In the genomic region with DNA sequence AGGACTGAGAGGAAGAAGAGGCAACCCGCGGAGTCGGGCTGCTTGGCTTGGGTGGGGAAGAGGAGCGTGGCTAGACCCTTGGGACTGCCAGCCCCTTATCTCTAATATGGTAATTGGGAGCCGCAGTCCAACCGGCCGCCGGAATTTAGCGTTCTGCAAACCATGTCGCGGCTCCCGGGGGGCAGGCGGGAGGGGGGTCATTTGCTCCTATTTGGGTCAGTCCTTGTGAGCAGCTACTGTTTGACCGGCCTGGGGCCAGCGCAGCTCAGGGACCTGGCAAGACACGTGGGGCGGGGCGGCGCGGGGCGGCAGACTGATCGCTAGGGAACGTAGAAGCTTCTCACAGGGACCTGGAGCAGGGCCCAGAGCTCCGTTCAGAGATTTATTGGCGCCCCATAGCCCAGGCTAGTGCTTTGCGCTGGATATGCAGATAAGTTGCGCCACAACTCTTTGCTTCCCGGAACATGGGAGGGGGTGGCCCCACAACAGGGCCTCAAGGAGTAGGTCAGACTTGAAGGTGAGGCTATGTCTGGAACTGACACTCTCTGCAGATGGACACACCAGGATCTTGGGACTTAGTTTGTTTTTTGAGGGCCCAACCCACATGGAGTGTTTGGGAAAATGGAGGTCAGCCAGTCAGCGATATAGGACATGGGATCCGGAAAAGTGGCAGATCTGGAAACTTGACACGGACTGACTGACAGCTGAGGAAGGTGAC, we compare ENCODE assay signal across 8 mouse cellular contexts. TPM values are rescaled to one million over a fixed set of nuclear protein-coding genes. Genes with fewer than 3 reads are reported as not detected.
A peak's percentile ranks its signal among the peaks of the same experiment; 100 is the strongest.
DNase-seq lines count a peak whose midpoint lies in the region; ATAC-seq and TF ChIP-seq lines count a peak whose summit lies in the region.

No protein-coding gene starts in this region.

- H3K4me1 ChIP-seq in forebrain, embryonic 11.5 days (replicated peaks; ENCODE audit: control insufficient read depth, insufficient read depth, low read length) = peaks cover 8% of the 10 kb centered on the region; the same call in 1 of the 2 replicates
- peaks cover 30% of the 10 kb centered on the region for H3K4me1 ChIP-seq in heart, postnatal 0 days (ENCODE audit: control insufficient read depth, insufficient read depth)
- H3K4me1 ChIP-seq in neural tube, embryonic 14.5 days (ENCODE audit: control insufficient read depth, insufficient read depth, low read length) = peaks cover 10% of the 10 kb centered on the region; the same call in 1 of the 2 replicates

- WGBS in forebrain, embryonic 11.5 days = 4% methylated on average over 31 of the region's 31 CpGs
- WGBS in heart, postnatal 0 days = 1% methylated on average over 31 of the region's 31 CpGs
- WGBS in neural tube, embryonic 14.5 days = 3% methylated on average over 31 of the region's 31 CpGs

- no peak for TF ChIP-seq CTCF in heart, postnatal 0 days (IDR thresholded peaks at IDR 0.05; ENCODE audit: low read depth)

- TF ChIP-seq EP300 in heart, postnatal 0 days (IDR thresholded peaks at IDR 0.05; ENCODE audit: low read depth) = 0 out of 2 replicates have a peak, but pooled peaks have one; percentile 4

- no peaks in the 10 kb centered on the region for H3K9me3 ChIP-seq in forebrain, embryonic 11.5 days (ENCODE audit: control insufficient read depth, low read length)
- no peaks in the 10 kb centered on the region for H3K9me3 ChIP-seq in heart, postnatal 0 days (replicated peaks; ENCODE audit: control insufficient read depth, low read length)
- H3K9me3 ChIP-seq in neural tube, embryonic 14.5 days (ENCODE audit: control insufficient read depth, low read length) = no peaks in the 10 kb centered on the region

- no peaks in the 10 kb centered on the region; the same call in 1 of the 2 replicates for H3K36me3 ChIP-seq in forebrain, embryonic 11.5 days (ENCODE audit: control insufficient read depth, insufficient read depth, low read length)
- 0 out of 2 replicates have a peak, but pooled peaks cover 7% of the 10 kb centered on the region for H3K36me3 ChIP-seq in heart, postnatal 0 days (replicated peaks; ENCODE audit: control insufficient read depth, insufficient read depth, low read length)
- peaks cover 8% of the 10 kb centered on the region; the same call in 1 of the 2 replicates for H3K36me3 ChIP-seq in neural tube, embryonic 14.5 days (ENCODE audit: control insufficient read depth, insufficient read depth, low read length)

- ATAC-seq in cerebellum, adult (ENCODE audit: insufficient number of reproducible peaks, low FRiP score, low TSS enrichment) = 0 out of 2 replicates have a peak, but pooled peaks have one; percentile 19
- ATAC-seq in forebrain, embryonic 11.5 days (replicated peaks; ENCODE audit: low FRiP score) = no peak; the same call in 1 of the 2 replicates
- peak; percentile 45 for ATAC-seq in heart, postnatal 0 days (ENCODE audit: insufficient read depth, low read depth)
- ATAC-seq in neural tube, embryonic 14.5 days (ENCODE audit: low read depth) = peak; percentile 54

- peak overlapping the region; percentile 60 for H3K4me3 ChIP-seq in forebrain, embryonic 11.5 days (ENCODE audit: low read depth, low read length)
- H3K4me3 ChIP-seq in heart, postnatal 0 days (ENCODE audit: low read depth, low read length) = peak overlapping the region; percentile 71
- H3K4me3 ChIP-seq in neural tube, embryonic 14.5 days (ENCODE audit: low read depth, low read length) = peak overlapping the region; percentile 43

- no peaks in the 10 kb centered on the region for H3K27me3 ChIP-seq in forebrain, embryonic 11.5 days (ENCODE audit: control insufficient read depth, insufficient read depth, low read length)
- no peaks in the 10 kb centered on the region for H3K27me3 ChIP-seq in heart, postnatal 0 days (ENCODE audit: control insufficient read depth, insufficient read depth, low read length)
- H3K27me3 ChIP-seq in neural tube, embryonic 14.5 days (ENCODE audit: control insufficient read depth, insufficient read depth, low read length) = no peaks in the 10 kb centered on the region

- H3K27ac ChIP-seq in forebrain, embryonic 11.5 days (ENCODE audit: low read depth, low read length) = peak overlapping the region; percentile 97
- H3K27ac ChIP-seq in heart, postnatal 0 days (ENCODE audit: low read depth) = peak overlapping the region; percentile 96
- peak overlapping the region; percentile 88 for H3K27ac ChIP-seq in neural tube, embryonic 14.5 days (ENCODE audit: low read depth, low read length)

- peak overlapping the region; percentile 85 for H3K9ac ChIP-seq in forebrain, embryonic 11.5 days (ENCODE audit: low read length)
- peak overlapping the region; percentile 74 for H3K9ac ChIP-seq in heart, postnatal 0 days (replicated peaks; ENCODE audit: low read depth, low read length)
- H3K9ac ChIP-seq in neural tube, embryonic 14.5 days (replicated peaks; ENCODE audit: low read depth, low read length) = peak overlapping the region; percentile 72

- DNase-seq in CD4-positive helper T cell, adult 2 months (ENCODE audit: low read depth, low spot score) = peak; percentile 48
- DNase-seq in forebrain, embryonic 11.5 days (ENCODE audit: low spot score) = peak; percentile 77
- peak; percentile 80 for DNase-seq in heart, postnatal 0 days (ENCODE audit: low spot score)
- DNase-seq in kidney, postnatal 25 days = peak; percentile 87 to 95
- DNase-seq in lung, adult 18-20 months = peak; percentile 85 to 88
- DNase-seq in testis, postnatal 14 days (ENCODE audit: low spot score) = peak; percentile 79

- H3K4me2 ChIP-seq in forebrain, embryonic 11.5 days (ENCODE audit: low read depth, low read length, severe bottlenecking) = peak overlapping the region; percentile 96
- peak overlapping the region; percentile 81 for H3K4me2 ChIP-seq in heart, postnatal 0 days (ENCODE audit: low read depth, low read length)
- peak overlapping the region; percentile 97 for H3K4me2 ChIP-seq in neural tube, embryonic 14.5 days (ENCODE audit: low read depth, low read length)

RNA-seq across cellular contexts. Expression of a gene that starts 9.9 kb away (rescaled TPM):
- 32.7 and 34.3 TPM in 2 replicates for polyA plus RNA-seq in forebrain, embryonic 11.5 days (2014; fragmentation: Nextera tagmentation; extraction: Ambion mirVana)
- total RNA-seq in heart, postnatal 0 days (2014; rRNA removed; ENCODE audit: low replicate concordance) = 23.4 and 46.1 TPM in 2 replicates
- polyA plus RNA-seq in heart, postnatal 0 days (2015; fragmentation: Nextera tagmentation; extraction: Ambion mirVana) = 16.8 and 20.9 TPM in 2 replicates
- polyA plus RNA-seq in neural tube, embryonic 14.5 days (2014; fragmentation: Nextera tagmentation; extraction: Ambion mirVana) = 57.3 and 59.6 TPM in 2 replicates

RNA-seq across cellular contexts. Expression of a gene that starts 10.5 kb away (rescaled TPM):
- polyA plus RNA-seq in forebrain, embryonic 11.5 days (2014; fragmentation: Nextera tagmentation; extraction: Ambion mirVana) = 56.6 and 57.0 TPM in 2 replicates
- 46.8 and 76.0 TPM in 2 replicates for total RNA-seq in heart, postnatal 0 days (2014; rRNA removed; ENCODE audit: low replicate concordance)
- polyA plus RNA-seq in heart, postnatal 0 days (2015; fragmentation: Nextera tagmentation; extraction: Ambion mirVana) = 60.7 and 62.6 TPM in 2 replicates
- polyA plus RNA-seq in neural tube, embryonic 14.5 days (2014; fragmentation: Nextera tagmentation; extraction: Ambion mirVana) = 87.4 and 87.8 TPM in 2 replicates

RNA-seq across cellular contexts. Expression of a gene that starts 17.8 kb away (rescaled TPM):
- polyA plus RNA-seq in forebrain, embryonic 11.5 days (2014; fragmentation: Nextera tagmentation; extraction: Ambion mirVana) = not detected in 2 replicates
- total RNA-seq in heart, postnatal 0 days (2014; rRNA removed; ENCODE audit: low replicate concordance) = not detected in 2 replicates
- polyA plus RNA-seq in heart, postnatal 0 days (2015; fragmentation: Nextera tagmentation; extraction: Ambion mirVana) = 0.04 and 0.30 TPM in 2 replicates
- polyA plus RNA-seq in neural tube, embryonic 14.5 days (2014; fragmentation: Nextera tagmentation; extraction: Ambion mirVana) = 9.4 and 9.9 TPM in 2 replicates

RNA-seq across cellular contexts. Expression of a gene that starts 22.6 kb away (rescaled TPM):
- 305 and 329 TPM in 2 replicates for polyA plus RNA-seq in forebrain, embryonic 11.5 days (2014; fragmentation: Nextera tagmentation; extraction: Ambion mirVana)
- 88.3 and 100 TPM in 2 replicates for total RNA-seq in heart, postnatal 0 days (2014; rRNA removed; ENCODE audit: low replicate concordance)
- polyA plus RNA-seq in heart, postnatal 0 days (2015; fragmentation: Nextera tagmentation; extraction: Ambion mirVana) = 128 and 132 TPM in 2 replicates
- 140 and 162 TPM in 2 replicates for polyA plus RNA-seq in neural tube, embryonic 14.5 days (2014; fragmentation: Nextera tagmentation; extraction: Ambion mirVana)

RNA-seq across cellular contexts. Expression of a gene that starts 24.1 kb away (rescaled TPM):
- polyA plus RNA-seq in forebrain, embryonic 11.5 days (2014; fragmentation: Nextera tagmentation; extraction: Ambion mirVana) = 21.2 and 24.1 TPM in 2 replicates
- total RNA-seq in heart, postnatal 0 days (2014; rRNA removed; ENCODE audit: low replicate concordance) = 24.9 and 46.0 TPM in 2 replicates
- polyA plus RNA-seq in heart, postnatal 0 days (2015; fragmentation: Nextera tagmentation; extraction: Ambion mirVana) = 8.3 and 8.6 TPM in 2 replicates
- 7.6 and 17.6 TPM in 2 replicates for polyA plus RNA-seq in neural tube, embryonic 14.5 days (2014; fragmentation: Nextera tagmentation; extraction: Ambion mirVana)
